Mouse (Mus musculus) liver, adult 2 months (tissue): ENCODE measurements at regions not wholly inside any gene's neighbourhood (a gene's known extent, or its start where the extent isn't known, plus 50 kb on each side); places are given as distances from the start of the nearest gene placed in this dataset.

ENCODE experiments used
- DNase-seq: peaks from one replicate; pipeline ENCODE4 v3.0.0-alpha.2; 2011; ENCODE audit warnings: low read depth, low spot score; ENCODE audit errors: extremely low read depth
- H3K27ac ChIP-seq: fragments of 200-500 bp; replicated peaks from 2 replicates; pipeline ENCODE4 v1.5.1; 2012; ENCODE audit warnings: low read depth, mild to moderate bottlenecking, control low read depth, inconsistent platforms, low read length; ENCODE audit not compliant: insufficient read depth
- H3K27me3 ChIP-seq: fragments of 200-500 bp; 2 replicates; pipeline ENCODE4 v1.6.1; 2012; ENCODE audit warnings: mild to moderate bottlenecking, moderate library complexity, low read length, inconsistent platforms; ENCODE audit not compliant: control insufficient read depth, insufficient read depth
- H3K36me3 ChIP-seq: fragments of 200-500 bp; 2 replicates; pipeline ENCODE4 v1.6.1; 2012; ENCODE audit warnings: low read length, inconsistent platforms; ENCODE audit not compliant: control insufficient read depth, insufficient read depth
- H3K4me1 ChIP-seq: fragments of 200-500 bp; 2 replicates; pipeline ENCODE4 v1.6.1; 2011; ENCODE audit warnings: low read length; ENCODE audit not compliant: control insufficient read depth, insufficient read depth
- H3K4me3 ChIP-seq: fragments of 200-500 bp; 2 replicates; pipeline ENCODE4 v1.5.1; 2011; ENCODE audit warnings: low read depth, mild to moderate bottlenecking, control low read depth, low read length, moderate library complexity; ENCODE audit not compliant: insufficient read depth
- H3K79me2 ChIP-seq: fragments of 200-500 bp; 2 replicates; pipeline ENCODE4 v1.6.1; 2012; ENCODE audit warnings: inconsistent platforms, mild to moderate bottlenecking, low read length, moderate library complexity; ENCODE audit not compliant: control insufficient read depth, insufficient read depth
- H3K9ac ChIP-seq: fragments of 200-500 bp; 2 replicates; pipeline ENCODE4 v1.6.1; 2012; ENCODE audit warnings: low read depth, mild to moderate bottlenecking, control low read depth, inconsistent platforms, low read length
- CTCF ChIP-seq: fragments of 200-500 bp; IDR thresholded peaks from 2 replicates; pipeline ENCODE4 v1.5.1; 2011; ENCODE audit warnings: low read depth, low read length, control low read depth
- POLR2A ChIP-seq: fragments of 200-500 bp; IDR thresholded peaks from 2 replicates; pipeline ENCODE4 v1.6.1; 2011; ENCODE audit warnings: low read length, control low read depth; ENCODE audit not compliant: insufficient read depth; ENCODE audit errors: extremely low read depth
- WGBS: fragments of 180-500 bp; shearing (Covaris S2); methylation state at CpG from one replicate; pipeline ENCODE4 v1.1.7; 2018; 5-methylcytosine and 5-hydroxymethylcytosine counted together

DNA sequence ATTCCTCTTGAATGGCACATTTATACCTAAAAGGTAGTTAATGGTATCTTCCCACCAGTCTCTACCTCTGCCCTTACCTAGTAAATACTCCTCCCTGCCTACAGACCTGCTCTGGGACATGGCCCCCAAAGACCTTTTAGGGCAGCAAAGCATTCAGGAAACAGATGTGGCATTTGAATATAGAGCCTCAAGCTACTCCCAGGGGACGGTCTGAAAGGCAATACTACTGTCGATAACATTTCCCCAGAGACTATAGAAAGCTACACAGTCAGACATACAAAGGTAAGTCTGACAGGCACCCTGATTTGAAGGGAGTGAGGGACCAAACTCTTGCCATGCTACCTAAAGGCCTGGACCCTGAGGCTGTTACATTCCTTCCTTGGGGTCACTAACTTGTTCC is 184.4 kb upstream of the Lpp start:
- TF ChIP-seq CTCF (no peak), POLR2A (no peak)
- no peaks in the 10 kb centered on the region for H3K36me3 ChIP-seq
- WGBS: 91% methylated on average over 2 of the region's 2 CpGs
- H3K79me2 ChIP-seq: no peaks in the 10 kb centered on the region
- peaks cover 12% of the 10 kb centered on the region for H3K4me1 ChIP-seq
- H3K27ac ChIP-seq: no peak overlapping the region
- DNase-seq: no peak
- no peaks in the 10 kb centered on the region for H3K27me3 ChIP-seq
- no peak overlapping the region for H3K4me3 ChIP-seq
- H3K9ac ChIP-seq: no peak overlapping the region

GRCm38 (mm10) chr16:24208118-24208517 is 185.2 kb upstream of the Lpp start:
- DNase-seq: no peak
- H3K4me1 ChIP-seq: peaks cover 12% of the 10 kb centered on the region
- H3K27ac ChIP-seq: no peak overlapping the region
- no peaks in the 10 kb centered on the region for H3K27me3 ChIP-seq
- TF ChIP-seq CTCF (no peak), POLR2A (no peak)
- no peaks in the 10 kb centered on the region for H3K36me3 ChIP-seq
- no peaks in the 10 kb centered on the region for H3K79me2 ChIP-seq
- WGBS: 94% methylated on average over 2 of the region's 2 CpGs
- H3K9ac ChIP-seq: no peak overlapping the region
- no peak overlapping the region for H3K4me3 ChIP-seq

GRCm38 (mm10) chr16:24207056-24207455 is 186.3 kb upstream of the Lpp start:
- Histone ChIP-seq H3K9ac (no peak overlapping the region), H3K79me2 (no peaks in the 10 kb centered on the region), H3K4me1 (peaks cover 13% of the 10 kb centered on the region), H3K4me3 (no peak overlapping the region), H3K27ac (no peak overlapping the region), H3K36me3 (no peaks in the 10 kb centered on the region), H3K27me3 (no peaks in the 10 kb centered on the region)
- TF ChIP-seq POLR2A: no peak
- TF ChIP-seq CTCF: no peak
- WGBS: 72% methylated on average over 4 of the region's 4 CpGs
- DNase-seq: no peak

DNA sequence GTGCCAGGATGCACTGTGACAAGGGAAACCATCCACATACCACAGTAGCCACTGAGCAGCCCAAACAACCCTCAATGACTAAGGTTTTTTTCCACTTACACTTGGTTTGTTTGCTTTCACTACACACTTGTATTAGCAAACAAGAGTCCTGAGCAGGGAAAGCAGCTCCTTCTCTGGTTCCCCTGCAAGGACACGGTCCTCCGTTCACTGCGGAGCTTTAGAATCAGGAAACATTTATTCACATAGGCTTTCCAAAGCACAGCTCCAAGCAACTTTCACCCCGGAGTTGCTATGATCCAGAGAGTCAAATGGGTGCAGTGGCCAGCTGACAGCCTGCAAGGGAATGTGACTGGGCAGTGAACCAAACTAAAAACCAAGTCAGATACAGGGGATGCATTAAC is 186.8 kb upstream of the Lpp start:
- no peak overlapping the region for H3K4me3 ChIP-seq
- H3K79me2 ChIP-seq: no peaks in the 10 kb centered on the region
- WGBS: 21% methylated on average over 4 of the region's 4 CpGs
- H3K27me3 ChIP-seq: no peaks in the 10 kb centered on the region
- peaks cover 13% of the 10 kb centered on the region for H3K4me1 ChIP-seq
- H3K9ac ChIP-seq: peak overlapping the region; percentile 29; the same call in 1 of the 2 replicates
- TF ChIP-seq POLR2A: no peak
- no peak for TF ChIP-seq CTCF
- peak overlapping the region; percentile 36 for H3K27ac ChIP-seq
- DNase-seq: peak; percentile 35
- no peaks in the 10 kb centered on the region for H3K36me3 ChIP-seq

DNA sequence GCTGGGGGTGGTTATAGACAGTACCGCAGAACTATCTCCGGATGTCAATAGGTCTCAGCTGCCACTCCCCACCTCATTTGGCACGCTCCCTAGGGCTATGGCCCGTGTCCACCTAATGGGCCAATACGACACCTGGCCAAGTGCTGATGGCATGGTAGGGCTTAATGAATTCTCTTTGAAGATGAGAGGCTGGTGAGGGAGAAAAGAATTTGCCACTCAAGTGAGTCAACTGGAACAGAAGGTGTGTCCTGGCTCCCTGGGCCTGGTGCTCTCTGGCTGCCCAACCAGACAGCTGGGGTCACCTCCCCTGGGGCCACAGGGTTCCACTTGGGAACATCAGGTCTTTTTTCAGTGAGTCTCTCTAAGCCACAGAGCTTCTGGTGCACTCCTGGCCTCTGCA is 187.7 kb upstream of the Lpp start:
- no peak for TF ChIP-seq CTCF
- TF ChIP-seq POLR2A: no peak
- peak; percentile 65 for DNase-seq
- WGBS: 39% methylated on average over 5 of the region's 5 CpGs
- H3K4me1 ChIP-seq: peaks cover 13% of the 10 kb centered on the region
- no peaks in the 10 kb centered on the region for H3K79me2 ChIP-seq
- H3K9ac ChIP-seq: no peak overlapping the region
- H3K4me3 ChIP-seq: no peak overlapping the region
- no peaks in the 10 kb centered on the region for H3K36me3 ChIP-seq
- H3K27ac ChIP-seq: peak overlapping the region; percentile 36
- H3K27me3 ChIP-seq: no peaks in the 10 kb centered on the region

- Histone ChIP-seq H3K4me3 (no peak overlapping the region), H3K79me2 (no peaks in the 10 kb centered on the region), H3K27ac (no peak overlapping the region), H3K4me1 (peaks cover 18% of the 10 kb centered on the region), H3K36me3 (no peaks in the 10 kb centered on the region), H3K9ac (no peak overlapping the region), H3K27me3 (no peaks in the 10 kb centered on the region)
- WGBS: 95% methylated on average over 4 of the region's 4 CpGs
- no peak for TF ChIP-seq POLR2A
- TF ChIP-seq CTCF: no peak
- no peak for DNase-seq
Measured at GRCm38 (mm10) chr16:24204064-24204730, 189.1 kb upstream of the Lpp start.
